Mouse (Mus musculus): ENCODE measurements around the gene Gpc3. TPM values are rescaled to one million over a fixed set of nuclear protein-coding genes. Genes with fewer than 3 reads are reported as not detected.

Gene Gpc3
- polyA plus RNA-seq, 1 experiment from 2014 or later: 19.6 TPM

GRCm38 (mm10) chrX:52558526-52558925 is 55.2 kb downstream of the Gpc3 start:
- DNase-seq (ENCODE audit: low spot score): no peak

DNA sequence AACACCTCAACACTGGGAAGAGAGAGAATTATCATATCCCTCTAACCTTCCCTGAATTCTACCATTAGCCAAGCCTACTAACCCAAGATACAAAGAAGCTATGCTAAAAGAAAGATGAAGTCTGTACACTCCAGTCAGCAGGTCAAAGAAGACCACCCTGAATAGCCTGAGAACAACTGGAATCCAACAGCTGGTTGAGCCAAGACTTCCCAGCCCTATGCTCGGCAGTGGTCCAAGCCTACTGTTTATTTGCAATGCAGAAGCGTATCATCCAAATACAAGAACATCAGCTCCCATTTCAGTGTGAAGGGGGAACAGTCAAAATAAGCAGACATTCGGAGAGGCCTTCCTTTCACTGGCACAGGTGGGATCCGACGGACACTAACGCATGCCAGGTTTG is 56.3 kb downstream of the Gpc3 start:
- no peak for DNase-seq (ENCODE audit: low spot score)

- no peak for DNase-seq (ENCODE audit: low spot score)
Observed at GRCm38 (mm10) chrX:52551296-52551695, 62.5 kb downstream of the Gpc3 start.

DNA sequence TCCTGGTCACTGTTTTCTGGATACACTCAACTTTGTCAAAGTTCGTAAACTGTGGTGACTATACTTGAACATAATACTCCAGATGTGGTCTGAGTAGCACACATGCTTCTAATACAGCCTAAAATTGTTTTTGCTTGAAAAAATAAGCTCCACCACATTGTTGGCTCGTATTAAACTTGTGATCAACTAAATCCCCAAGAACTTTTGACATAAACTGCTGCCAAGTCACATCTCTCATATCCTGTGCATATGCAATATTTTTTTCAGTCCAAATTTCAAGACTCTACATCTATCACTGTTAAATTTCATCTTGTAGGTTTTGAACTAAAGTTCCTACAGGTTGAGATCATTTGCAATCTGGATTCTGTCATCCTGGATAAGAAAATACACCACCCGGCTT is 69.1 kb downstream of the Gpc3 start:
- DNase-seq (ENCODE audit: low spot score): no peak

DNA sequence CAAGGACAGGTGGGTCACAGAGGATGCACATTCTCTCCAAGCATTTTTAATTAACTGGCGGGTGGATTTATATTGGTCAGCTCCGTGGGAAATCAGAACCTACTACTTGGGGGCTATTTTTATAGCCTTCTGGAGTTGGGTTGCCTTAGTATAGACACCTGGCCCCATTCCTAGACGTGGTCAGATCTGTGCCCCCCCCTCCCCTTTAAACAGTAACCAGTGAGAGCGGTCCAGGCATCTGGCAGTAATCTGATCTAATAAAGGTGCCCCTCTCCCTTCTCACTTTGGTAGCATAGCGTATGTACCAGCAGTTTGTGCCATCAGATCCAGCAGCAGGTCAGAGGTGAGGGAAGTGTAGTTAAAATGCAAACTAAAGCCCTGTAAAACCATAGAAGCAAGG is 76.5 kb downstream of the Gpc3 start:
- no peak for DNase-seq (ENCODE audit: low spot score)

DNA sequence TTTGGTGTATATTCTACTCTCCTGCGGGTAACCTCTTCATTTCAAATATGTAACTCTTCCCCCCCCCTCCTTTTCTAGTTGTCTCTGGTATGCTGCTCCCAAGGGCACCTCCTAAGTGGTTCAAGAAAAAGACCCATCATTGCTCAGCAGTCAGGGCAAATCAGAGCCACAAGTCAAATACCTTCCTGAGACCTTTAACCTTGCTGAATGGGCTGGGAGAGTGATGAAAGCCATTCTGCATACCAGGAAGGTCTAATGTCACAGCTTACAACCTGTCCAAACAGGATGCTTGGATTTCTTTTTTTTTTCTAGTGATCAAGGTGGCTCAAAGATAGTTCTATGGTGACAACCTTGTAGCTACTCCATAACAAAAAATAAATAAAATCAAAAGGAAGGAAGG is 80.0 kb downstream of the Gpc3 start:
- no peak for DNase-seq (ENCODE audit: low spot score)

DNA sequence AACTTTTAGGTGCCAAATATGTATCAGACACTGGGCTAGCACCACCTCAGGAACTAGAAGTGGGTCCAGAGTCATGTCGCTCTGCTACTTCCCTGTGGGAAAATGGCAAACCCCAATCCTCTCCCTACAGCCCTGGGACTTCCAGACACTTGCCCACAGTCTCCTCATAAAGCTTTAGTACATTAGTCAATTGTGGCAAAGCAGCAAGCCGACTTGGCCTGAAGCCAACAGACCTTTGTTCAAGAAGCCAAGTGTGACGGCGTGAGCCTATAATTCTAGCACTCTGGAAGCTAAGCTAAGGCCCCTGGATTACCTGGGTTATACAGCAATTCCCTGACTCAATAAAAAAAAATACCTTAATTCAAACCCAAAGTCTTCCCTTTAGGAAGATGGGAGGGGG is 80.7 kb downstream of the Gpc3 start:
- no peak for DNase-seq (ENCODE audit: low spot score)

DNA sequence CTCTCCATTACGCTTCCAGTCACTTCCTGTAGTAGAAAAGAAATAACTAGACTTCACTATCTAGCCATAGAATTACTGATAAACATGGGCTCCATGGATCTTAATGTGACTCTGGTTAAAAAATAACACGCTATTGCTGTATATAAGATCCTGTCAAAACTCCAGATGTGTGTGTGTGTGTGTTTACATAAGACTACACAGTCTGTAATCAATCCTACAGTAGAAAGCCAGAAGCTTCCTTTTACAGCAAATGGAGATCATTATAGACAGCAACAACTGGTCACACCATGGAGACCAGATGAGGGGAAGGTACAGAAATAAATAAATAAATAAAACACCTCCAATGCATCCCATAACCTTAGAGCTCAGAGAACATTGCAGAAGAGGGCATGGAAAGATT is 81.6 kb downstream of the Gpc3 start:
- no peak for DNase-seq (ENCODE audit: low spot score)

DNA sequence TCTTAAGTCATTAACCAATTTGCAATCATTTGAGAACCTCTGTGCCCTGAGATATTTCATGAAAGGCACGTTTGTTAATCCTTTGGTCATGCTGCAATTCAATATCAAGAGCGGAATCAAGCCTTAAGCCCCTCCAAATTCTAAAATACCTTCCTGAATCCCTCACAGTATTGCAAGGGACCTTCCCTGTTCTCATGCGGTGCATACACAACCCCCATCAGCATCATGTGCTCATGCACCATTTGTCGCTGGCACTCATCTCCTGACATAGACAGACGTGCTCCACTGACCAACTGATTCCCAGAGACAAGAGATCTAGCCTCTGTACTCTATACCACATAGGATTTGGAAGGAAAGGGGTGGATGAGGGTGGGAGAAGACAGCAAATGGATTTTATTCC is 87.7 kb downstream of the Gpc3 start:
- no peak for DNase-seq (ENCODE audit: low spot score)

DNA sequence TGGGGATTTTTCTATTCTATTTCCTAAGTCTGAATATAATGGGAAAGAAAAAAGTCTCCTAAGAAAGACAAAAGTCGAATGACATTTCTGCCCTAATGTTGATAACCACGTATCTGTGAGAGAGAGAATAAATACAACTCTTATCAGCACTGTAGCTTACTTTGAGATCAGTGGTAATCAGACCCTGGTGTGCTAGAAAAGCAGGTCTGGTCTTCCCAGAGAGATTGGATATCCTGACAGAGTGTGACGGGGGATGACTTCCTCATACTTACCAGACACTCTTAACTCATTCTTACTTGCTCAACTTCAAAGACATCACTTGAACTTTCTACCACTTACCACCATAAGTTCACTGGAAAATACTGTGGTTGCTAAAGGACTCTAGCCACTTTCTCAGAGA is 88.6 kb downstream of the Gpc3 start:
- DNase-seq (ENCODE audit: low spot score): no peak

DNA sequence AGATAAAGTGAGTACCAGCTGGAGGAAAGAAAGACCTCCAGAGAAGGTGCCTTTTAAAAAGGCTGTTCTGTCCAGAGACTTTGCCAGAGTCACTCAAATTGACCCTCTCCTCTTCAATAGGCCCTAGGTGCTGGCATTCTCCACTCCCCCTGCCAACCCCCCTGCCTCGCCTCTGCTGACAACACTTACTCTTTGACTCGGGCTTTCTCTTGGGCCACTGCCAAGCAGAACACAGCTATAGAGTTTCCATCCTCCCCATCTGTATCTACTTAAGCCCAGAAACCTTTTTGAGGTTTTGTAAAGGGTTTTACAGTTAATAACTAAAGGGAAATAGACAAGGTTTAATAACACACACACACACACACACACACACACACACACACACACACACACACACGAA is 99.2 kb downstream of the Gpc3 start:
- no peak for DNase-seq (ENCODE audit: low spot score)

GRCm38 (mm10) chrX:52511151-52511550 is 102.6 kb downstream of the Gpc3 start:
- no peak for DNase-seq (ENCODE audit: low spot score)

GRCm38 (mm10) chrX:52503857-52504256 is 109.9 kb downstream of the Gpc3 start:
- no peak for DNase-seq (ENCODE audit: low spot score)

DNA sequence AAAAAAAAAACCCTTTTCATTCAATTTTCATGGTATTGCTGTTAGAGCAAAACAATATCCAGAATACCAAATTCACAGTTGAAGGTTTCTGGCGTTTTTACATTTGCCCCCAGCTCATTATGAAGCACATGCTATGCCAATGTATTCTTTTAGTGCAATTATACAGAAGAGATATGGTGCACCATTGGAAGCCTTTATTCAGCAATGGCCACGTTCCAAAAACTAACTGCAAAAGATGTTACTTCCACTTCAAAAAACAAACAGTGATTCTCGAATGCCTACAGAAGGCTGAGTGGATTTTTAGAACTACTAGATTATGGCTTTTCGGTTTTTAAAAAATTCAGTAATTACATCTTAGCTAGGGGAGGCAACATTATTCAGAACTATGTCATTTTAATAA is 124.3 kb downstream of the Gpc3 start:
- no peak for DNase-seq (ENCODE audit: low spot score)

DNA sequence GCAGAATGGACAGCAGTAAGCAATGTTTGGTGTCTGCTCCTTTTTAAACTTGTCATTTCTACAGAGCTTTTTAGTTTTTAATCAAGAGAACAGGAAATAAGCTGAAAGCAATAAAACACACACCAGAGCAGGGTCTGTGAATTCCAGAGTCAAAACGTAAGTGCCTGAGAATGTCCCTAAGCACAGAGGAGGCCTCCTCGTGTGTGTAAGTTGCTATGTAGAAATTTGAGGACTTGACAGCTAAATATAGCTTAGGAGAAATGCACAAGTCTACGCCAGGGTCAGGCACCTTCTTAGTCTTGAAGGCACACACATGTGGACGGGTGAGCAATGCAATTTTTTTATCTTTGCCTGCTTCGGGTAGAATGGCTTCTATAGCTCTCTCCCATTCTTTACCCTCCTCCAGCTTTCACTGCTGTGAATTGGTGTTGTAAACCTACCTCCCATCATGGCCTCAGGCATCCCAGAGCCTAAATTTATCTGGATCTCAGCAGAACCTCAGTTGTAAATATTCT is 158.6 kb downstream of the Gpc3 start:
- DNase-seq (ENCODE audit: low spot score): no peak

GRCm38 (mm10) chrX:52453445-52454182 is 160.1 kb downstream of the Gpc3 start:
- peak; percentile 56 for DNase-seq (ENCODE audit: low spot score)

GRCm38 (mm10) chrX:52449177-52449576 is 164.6 kb downstream of the Gpc3 start:
- no peak for DNase-seq (ENCODE audit: low spot score)

DNA sequence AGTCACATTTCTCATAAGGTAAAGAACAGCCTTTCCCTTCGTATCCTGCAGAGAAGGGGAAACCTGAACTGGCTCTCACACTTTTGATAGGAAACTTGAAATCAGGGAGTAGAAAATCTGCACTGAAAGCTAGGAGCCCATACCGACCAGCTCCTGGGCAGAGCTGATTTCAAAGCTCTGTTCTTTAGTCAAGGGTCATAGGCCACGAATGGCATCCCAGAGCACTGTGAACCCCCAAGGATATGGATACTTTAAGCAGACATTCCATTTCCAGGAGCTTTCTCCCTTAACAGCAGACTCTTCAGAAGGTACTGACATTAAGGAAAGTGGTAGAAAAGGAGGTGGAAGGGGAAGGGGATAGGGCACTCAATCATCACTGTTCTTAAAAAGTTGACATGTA is 165.3 kb downstream of the Gpc3 start:
- DNase-seq (ENCODE audit: low spot score): no peak

DNA sequence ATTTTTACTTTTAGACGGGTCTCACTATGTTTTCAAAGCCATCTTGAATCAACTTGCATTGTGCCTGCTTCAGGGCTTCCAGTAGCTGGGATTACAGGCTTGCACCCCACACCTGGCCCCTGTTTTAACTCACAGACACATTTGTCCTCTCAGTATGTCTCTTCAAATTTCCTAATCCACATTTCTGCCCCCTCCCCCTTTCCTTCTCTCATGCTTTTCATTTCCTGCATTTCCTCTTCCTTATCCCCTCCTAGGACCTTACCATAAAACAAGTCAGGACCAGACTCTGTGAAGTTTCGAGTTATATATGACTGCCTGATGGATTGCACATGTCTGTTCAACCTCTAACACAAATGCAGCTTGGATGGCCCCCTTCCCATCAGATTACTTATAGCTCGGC is 167.2 kb downstream of the Gpc3 start:
- no peak for DNase-seq (ENCODE audit: low spot score)

- DNase-seq (ENCODE audit: low spot score): no peak
Observed at GRCm38 (mm10) chrX:52444977-52445376, 168.8 kb downstream of the Gpc3 start.

- DNase-seq (ENCODE audit: low spot score): peak; percentile 6
Observed at GRCm38 (mm10) chrX:52441798-52442197, 172.0 kb downstream of the Gpc3 start.

- DNase-seq (ENCODE audit: low spot score): no peak
Observed at GRCm38 (mm10) chrX:52439421-52439820, 174.3 kb downstream of the Gpc3 start.

- no peak for DNase-seq (ENCODE audit: low spot score)
Observed at GRCm38 (mm10) chrX:52425605-52426004, 188.1 kb downstream of the Gpc3 start.

DNA sequence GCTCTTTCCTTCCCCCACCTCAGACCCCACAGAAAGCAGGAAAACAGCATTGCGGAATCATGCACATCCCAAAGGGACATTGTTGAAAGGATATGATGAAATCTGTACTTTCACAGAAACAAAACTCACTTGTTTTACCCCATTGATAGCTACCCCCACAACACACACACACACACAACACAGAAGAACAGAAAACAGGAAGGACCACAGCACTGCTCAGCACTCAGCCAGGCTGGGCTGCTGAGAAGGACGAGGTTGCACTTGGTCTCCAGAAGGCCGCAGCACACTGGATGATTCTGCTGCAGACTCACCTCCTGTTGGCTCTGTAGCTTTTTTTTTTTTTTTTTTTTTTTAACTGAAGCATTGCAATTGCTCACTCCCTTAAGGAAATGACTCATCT is 193.9 kb downstream of the Gpc3 start:
- DNase-seq (ENCODE audit: low spot score): no peak
